Mouse (Mus musculus): Measurements from ENCODE around the gene Ermap. TPM values are rescaled to one million over a fixed set of nuclear protein-coding genes. Genes with fewer than 3 reads are reported as not detected.
A peak's percentile ranks its signal among the peaks of the same experiment; 100 is the strongest.

Ermap gene
- polyA plus RNA-seq, 3 experiments from 2014 or later: 0.10 to 0.82 (median 0.71) TPM

DNA sequence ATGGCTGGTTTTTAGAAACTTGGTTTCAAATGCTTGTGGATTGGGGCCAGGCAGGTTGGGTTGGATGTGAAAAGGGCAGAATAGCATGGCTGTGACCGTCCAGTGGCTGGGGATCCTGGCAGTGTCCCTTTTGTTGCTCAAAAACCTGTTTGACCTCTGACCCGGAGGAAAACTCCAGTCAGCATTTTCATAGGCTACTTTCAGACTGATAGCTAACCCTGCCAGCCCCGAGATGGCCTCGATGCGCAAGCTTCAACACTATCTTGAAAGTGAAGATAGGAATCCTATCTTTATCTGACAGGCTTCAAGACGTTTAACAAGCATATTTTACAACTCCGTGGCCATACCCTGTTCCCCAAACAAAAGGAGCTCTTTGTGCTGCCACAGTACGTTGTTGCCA is 52.5 kb downstream of the Ermap start:
- no peak for ATAC-seq

- no peak for ATAC-seq
Measured at GRCm38 (mm10) chr4:119133860-119134259, 56.0 kb downstream of the Ermap start.

GRCm38 (mm10) chr4:119133306-119133705 is 56.5 kb downstream of the Ermap start:
- no peak for ATAC-seq

- ATAC-seq: no peak
Measured at GRCm38 (mm10) chr4:119131189-119131910, 58.5 kb downstream of the Ermap start.

GRCm38 (mm10) chr4:119129096-119129495 is 60.7 kb downstream of the Ermap start:
- ATAC-seq: no peak

DNA sequence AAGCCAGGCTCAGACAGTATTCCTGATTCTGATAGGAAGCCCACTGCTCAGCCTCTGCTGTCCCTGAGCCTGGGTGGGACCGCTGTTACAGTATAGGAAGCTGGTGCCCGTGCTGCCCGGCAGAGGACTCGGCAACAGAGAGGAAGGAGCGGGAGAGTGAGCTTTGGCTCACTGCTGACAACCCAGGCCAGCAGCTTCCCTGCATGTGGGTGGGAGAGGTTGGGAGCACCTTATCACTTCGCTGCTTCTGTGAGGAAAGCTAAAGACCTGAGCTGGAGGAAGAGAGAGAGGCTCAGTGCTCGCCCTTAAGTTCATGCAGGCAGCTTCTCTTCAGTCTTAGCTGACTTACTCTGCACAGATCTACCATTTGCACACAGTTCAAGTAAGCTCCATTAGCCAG is 61.3 kb downstream of the Ermap start:
- ATAC-seq: no peak

DNA sequence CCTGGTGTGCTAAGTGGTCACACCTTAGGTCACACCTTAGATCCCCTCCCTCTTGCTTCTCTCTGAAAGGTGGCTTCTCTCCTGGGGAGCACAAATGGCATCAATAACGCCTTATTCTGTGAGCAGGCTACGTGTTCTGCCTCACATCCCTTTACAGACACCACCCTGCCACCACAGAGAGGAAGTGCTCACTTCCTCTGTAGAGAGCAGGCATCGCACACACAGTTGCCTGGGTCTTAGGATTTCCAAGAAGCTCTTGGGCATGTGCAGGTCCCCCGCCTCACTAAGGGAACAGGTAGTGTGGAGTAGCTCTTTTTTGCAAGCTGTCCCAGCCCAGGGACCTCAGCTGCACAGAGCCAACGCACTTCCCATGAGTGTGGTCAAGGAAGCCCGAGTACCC is 62.6 kb downstream of the Ermap start:
- ATAC-seq: peak; percentile 87

GRCm38 (mm10) chr4:119125577-119126270 is 64.1 kb downstream of the Ermap start:
- peak; percentile 71 for ATAC-seq

Other genes with a start within 250 kb of the Ermap start
- not detected for gene Lao1, start 228.4 kb downstream of the Ermap start, polyA plus RNA-seq (2017; shearing (Covaris generic))
- 10 to 100 TPM; 29.4 to 37.6 (median 36.4) TPM for gene Slc2a1, start 81.3 kb downstream of the Ermap start, polyA plus RNA-seq (2017; shearing (Covaris generic))
- 1 to 10 TPM; 4.2 to 5.4 (median 4.4) TPM for gene Zfp691, start 15.8 kb downstream of the Ermap start, polyA plus RNA-seq (2017; shearing (Covaris generic))
- 10 to 100 TPM; 56.5 to 71.6 (median 62.1) TPM for gene Svbp, start 5.3 kb upstream of the Ermap start, polyA plus RNA-seq (2017; shearing (Covaris generic))
- not detected for gene Tmem269, start 28.2 kb upstream of the Ermap start, polyA plus RNA-seq (2017; shearing (Covaris generic))
- gene AU022252, start 42.7 kb upstream of the Ermap start, polyA plus RNA-seq (2017; shearing (Covaris generic)): 10 to 100 TPM in 1 of 3 experiments, 1 to 10 TPM in 2; 6.3 to 10.7 (median 7.9) TPM
- 1 to 10 TPM in 2 of 3 experiments, under 1 TPM in 1; 0.70 to 2.3 (median 1.7) TPM for gene P3h1, start 42.9 kb upstream of the Ermap start, polyA plus RNA-seq (2017; shearing (Covaris generic))
- gene Cldn19, start 65.4 kb upstream of the Ermap start, polyA plus RNA-seq (2017; shearing (Covaris generic)): not detected
- gene Ybx1, start 104.6 kb upstream of the Ermap start, polyA plus RNA-seq (2017; shearing (Covaris generic)): 100 to 1,000 TPM; 161 to 195 (median 174) TPM
- 10 to 100 TPM; 38.0 to 65.4 (median 46.1) TPM for gene Ppih, start 130.5 kb upstream of the Ermap start, polyA plus RNA-seq (2017; shearing (Covaris generic))
- gene Ccdc30, start 225.5 kb upstream of the Ermap start, polyA plus RNA-seq (2017; shearing (Covaris generic)): 1 to 10 TPM in 2 of 3 experiments, under 1 TPM in 1; 0.53 to 3.8 (median 3.5) TPM
- 10 to 100 TPM; 58.2 to 69.1 (median 59.0) TPM for gene Ppcs, start 232.4 kb upstream of the Ermap start, polyA plus RNA-seq (2017; shearing (Covaris generic))
- not detected for gene Zmynd12, start 232.8 kb upstream of the Ermap start, polyA plus RNA-seq (2017; shearing (Covaris generic))